Mouse (Mus musculus): ENCODE measurements at regions not wholly inside any gene's neighbourhood (a gene's known extent, or its start where the extent isn't known, plus 50 kb on each side); places are given as distances from the start of the nearest gene placed in this dataset.
"Not testable (repeated sequence)": the region's sequence is repeated elsewhere in the genome, so short reads cannot be mapped to it uniquely, and the experiment has no call there.

GRCm38 (mm10) chr9:11206267-11206666 lies 301.7 kb upstream of the Cntn5 start:
- DNase-seq (ENCODE audit: low read depth, low spot score): no peak

DNA sequence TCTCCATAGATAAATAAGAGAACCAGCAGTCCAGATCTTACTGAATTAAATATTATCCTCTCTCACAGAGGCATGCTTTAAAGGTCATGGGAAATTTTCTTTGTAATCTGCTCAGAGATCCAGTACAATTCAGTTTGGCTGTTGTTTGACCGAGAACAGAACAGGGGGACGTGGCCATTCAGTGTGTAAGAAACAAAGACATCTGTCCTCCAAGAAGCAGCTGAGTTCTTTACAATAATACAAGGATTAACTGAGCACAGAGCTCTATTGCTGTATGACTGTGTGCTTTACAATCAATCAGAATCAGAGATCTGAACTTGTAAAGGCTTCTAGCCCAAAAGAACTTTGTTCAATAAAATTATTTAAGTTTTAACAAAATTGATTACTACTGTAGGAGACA lies 287.6 kb upstream of the Cntn5 start:
- DNase-seq (ENCODE audit: low read depth, low spot score): no peak

DNA sequence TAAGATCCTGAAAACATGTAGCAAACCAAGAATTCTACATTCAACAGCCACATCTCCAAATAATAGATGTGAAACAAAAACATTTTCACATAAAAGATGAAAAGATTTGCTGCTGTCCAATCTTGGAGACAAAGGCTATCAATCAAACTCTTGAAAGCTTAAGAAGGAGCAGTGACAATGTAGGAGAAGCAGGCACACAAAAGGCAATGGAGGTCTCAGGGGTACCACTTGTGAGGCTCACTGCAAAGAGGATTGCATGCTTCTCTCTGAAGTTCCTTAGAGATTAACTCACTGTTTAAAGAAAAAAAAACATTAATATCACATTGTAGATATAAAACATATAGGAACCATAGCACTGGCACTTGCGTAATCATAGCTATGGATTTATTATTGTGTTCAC lies 241.2 kb upstream of the Cntn5 start:
- no peak for DNase-seq (ENCODE audit: low read depth, low spot score)

GRCm38 (mm10) chr9:11126833-11127232 lies 222.3 kb upstream of the Cntn5 start:
- DNase-seq (ENCODE audit: low read depth, low spot score): no peak

GRCm38 (mm10) chr9:11119153-11119552 lies 214.6 kb upstream of the Cntn5 start:
- DNase-seq (ENCODE audit: low read depth, low spot score): no peak

GRCm38 (mm10) chr9:11107828-11108227 lies 203.3 kb upstream of the Cntn5 start:
- not testable (repeated sequence) for DNase-seq (ENCODE audit: low read depth, low spot score)

DNA sequence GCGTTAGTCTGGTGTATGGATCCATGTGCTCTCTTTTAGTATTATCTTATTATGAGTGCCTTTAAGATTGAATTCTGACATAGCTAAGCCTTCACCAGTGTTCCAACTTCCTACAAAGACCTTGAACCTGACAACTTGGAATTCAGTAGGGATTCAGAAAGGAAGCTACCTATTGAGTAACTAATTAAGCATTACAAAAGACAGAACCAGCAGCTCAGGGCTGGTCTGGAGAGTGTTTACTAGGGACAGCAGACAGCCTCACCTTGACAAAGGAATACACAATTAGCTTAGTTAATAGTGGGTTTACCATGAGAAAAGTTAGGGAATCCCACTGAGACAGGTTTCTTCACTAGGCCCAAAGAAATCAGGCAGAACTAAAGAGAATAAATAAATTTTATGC lies 202.6 kb upstream of the Cntn5 start:
- not testable (repeated sequence) for DNase-seq (ENCODE audit: low read depth, low spot score)

DNA sequence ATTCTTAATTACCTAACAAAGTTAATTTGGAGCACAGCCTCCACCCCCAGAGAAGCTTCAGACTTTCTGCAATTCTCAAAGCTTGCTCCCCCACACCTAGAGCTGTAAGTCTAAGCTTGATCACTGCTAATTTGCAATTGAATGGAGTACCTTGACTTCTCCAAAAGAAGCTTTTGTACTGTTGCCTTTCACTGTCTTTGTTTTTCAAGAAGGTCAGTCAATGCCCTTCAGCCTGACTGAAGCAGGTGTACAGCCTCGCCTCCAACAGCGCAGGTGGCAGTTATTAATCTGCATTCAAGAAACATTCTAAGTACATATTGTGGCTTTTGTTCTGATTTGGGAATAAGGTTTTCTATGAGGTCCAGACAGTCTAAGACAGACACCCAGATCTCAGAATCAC lies 201.7 kb upstream of the Cntn5 start:
- no peak for DNase-seq (ENCODE audit: low read depth, low spot score)

DNA sequence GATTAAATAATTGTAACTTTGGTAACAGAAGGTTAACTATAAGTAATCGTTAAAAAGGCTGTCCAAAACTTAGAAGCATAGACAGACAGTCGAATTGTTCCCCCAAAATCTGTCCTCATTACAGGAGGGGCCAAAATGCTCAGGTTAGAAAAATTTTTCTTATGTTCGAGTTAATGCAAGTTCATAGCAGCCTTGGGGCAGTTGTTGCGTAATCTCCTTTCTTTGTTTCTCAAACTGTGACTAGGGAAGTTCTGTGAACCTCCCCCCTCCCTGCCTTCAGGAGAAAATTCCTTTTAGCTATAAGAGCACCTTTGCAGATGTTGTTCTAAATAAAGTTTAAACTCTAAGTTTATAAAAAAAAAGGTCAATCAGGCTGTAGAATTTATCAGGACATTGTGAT lies 198.9 kb upstream of the Cntn5 start:
- DNase-seq (ENCODE audit: low read depth, low spot score): no peak

GRCm38 (mm10) chr9:11092874-11093273 lies 188.3 kb upstream of the Cntn5 start:
- DNase-seq (ENCODE audit: low read depth, low spot score): no peak

GRCm38 (mm10) chr9:11067125-11067524 lies 162.6 kb upstream of the Cntn5 start:
- not testable (repeated sequence) for DNase-seq (ENCODE audit: low read depth, low spot score)

DNA sequence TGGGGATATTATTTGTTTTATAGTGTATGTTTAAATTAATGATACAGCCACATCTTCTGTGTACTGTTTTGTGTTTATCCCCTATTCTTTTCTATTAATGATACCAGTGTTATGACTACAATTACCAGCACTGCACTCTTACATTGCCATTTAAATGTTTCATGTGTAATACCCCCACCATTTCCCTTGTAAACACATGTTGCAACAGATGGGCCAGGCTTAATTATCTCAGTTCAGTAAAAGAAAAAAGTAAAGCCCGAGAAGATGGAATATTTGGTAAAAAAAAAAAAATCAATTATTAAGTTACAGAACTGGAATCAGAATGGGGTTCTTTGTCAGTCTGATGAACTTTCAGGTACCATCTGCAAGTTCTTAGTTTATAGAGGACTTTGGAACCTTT lies 158.3 kb upstream of the Cntn5 start:
- no peak for DNase-seq (ENCODE audit: low read depth, low spot score)

All from embryo, embryonic 11.5 days (tissue).